Mouse (Mus musculus): ENCODE data around the gene Phpt1. TPM values are rescaled to one million over a fixed set of nuclear protein-coding genes. Genes with fewer than 3 reads are reported as not detected.

Phpt1 gene
- total RNA-seq, 2 experiments from 2014 or later = 43.0 to 44.8 TPM

GRCm38 (mm10) chr2:25526510-25527302, 48.3 kb downstream of the Phpt1 start:
- no peak for DNase-seq (ENCODE audit: low spot score in 2 of 2)

Other genes with a start within 250 kb of the Phpt1 start
- gene Man1b1, start 242.9 kb downstream of the Phpt1 start, total RNA-seq (2021) = 10 to 100 TPM; 36.5 to 40.2 TPM
- gene Dpp7, start 218.9 kb downstream of the Phpt1 start, total RNA-seq (2021) = 10 to 100 TPM in 1 of 2 experiments, 1 to 10 TPM in 1; 8.1 to 11.9 TPM
- 10 to 100 TPM; 11.2 to 14.3 TPM for gene Uap1l1, start 209.5 kb downstream of the Phpt1 start, total RNA-seq (2021)
- 1 to 10 TPM; 6.2 TPM for gene Sapcd2, start 202.9 kb downstream of the Phpt1 start, total RNA-seq (2021)
- 10 to 100 TPM; 35.1 to 42.0 TPM for gene Entpd2, start 179.3 kb downstream of the Phpt1 start, total RNA-seq (2021)
- gene Npdc1, start 175.9 kb downstream of the Phpt1 start, total RNA-seq (2021) = 10 to 100 TPM; 41.2 to 45.9 TPM
- gene Fut7, start 152.0 kb downstream of the Phpt1 start, total RNA-seq (2021) = under 1 TPM in 1 of 2 experiments, not detected in 1; 0.34 TPM
- 10 to 100 TPM; 12.7 to 13.8 TPM for gene Abca2, start 146.5 kb downstream of the Phpt1 start, total RNA-seq (2021)
- gene Clic3, start 118.4 kb downstream of the Phpt1 start, total RNA-seq (2021) = under 1 TPM in 1 of 2 experiments, not detected in 1; 0.34 TPM
- 10 to 100 TPM; 40.0 to 45.9 TPM for gene Paxx, start 114.1 kb downstream of the Phpt1 start, total RNA-seq (2021)
- 1 to 10 TPM; 2.9 to 3.9 TPM for gene Ptgds, start 105.2 kb downstream of the Phpt1 start, total RNA-seq (2021)
- gene Lcn12, start 81.3 kb downstream of the Phpt1 start, total RNA-seq (2021) = not detected
- 10 to 100 TPM; 62.5 to 71.4 TPM for gene Fbxw5, start 74.5 kb downstream of the Phpt1 start, total RNA-seq (2021)
- gene C8g, start 73.5 kb downstream of the Phpt1 start, total RNA-seq (2021) = 1 to 10 TPM in 1 of 2 experiments, under 1 TPM in 1; 0.74 to 1.2 TPM
- 10 to 100 TPM; 15.7 to 16.5 TPM for gene Traf2, start 28.3 kb downstream of the Phpt1 start, total RNA-seq (2021)
- gene Edf1, start 17.4 kb downstream of the Phpt1 start, total RNA-seq (2021) = 100 to 1,000 TPM; 173 to 196 TPM
- gene Mamdc4, start 379 bp downstream of the Phpt1 start, total RNA-seq (2021) = 1 to 10 TPM; 2.3 to 2.5 TPM
- under 1 TPM; 0.07 to 0.08 TPM for gene Ajm1, start 6.5 kb upstream of the Phpt1 start, total RNA-seq (2021)
- 10 to 100 TPM; 59.3 to 65.0 TPM for gene Rabl6, start 33.3 kb upstream of the Phpt1 start, total RNA-seq (2021)
- gene Ccdc183, start 42.5 kb upstream of the Phpt1 start, total RNA-seq (2021) = not detected
- gene Tmem141, start 46.8 kb upstream of the Phpt1 start, total RNA-seq (2021) = 10 to 100 TPM; 11.7 to 18.6 TPM
- 10 to 100 TPM in 1 of 2 experiments, 1 to 10 TPM in 1; 9.7 to 14.3 TPM for gene Fcna, start 52.8 kb upstream of the Phpt1 start, total RNA-seq (2021)
- 1 to 10 TPM; 1.2 to 2.5 TPM for gene Lcn8, start 77.9 kb upstream of the Phpt1 start, total RNA-seq (2021)
- not detected for gene Lcn5, start 82.7 kb upstream of the Phpt1 start, total RNA-seq (2021)
- gene Lcn6, start 101.6 kb upstream of the Phpt1 start, total RNA-seq (2021) = not detected
- gene Lcn10, start 107.5 kb upstream of the Phpt1 start, total RNA-seq (2021) = not detected
- gene Obp2a, start 124.8 kb upstream of the Phpt1 start, total RNA-seq (2021) = not detected
- 10 to 100 TPM; 21.5 to 25.6 TPM for gene Bmyc, start 131.5 kb upstream of the Phpt1 start, total RNA-seq (2021)
- gene Obp2b, start 161.8 kb upstream of the Phpt1 start, total RNA-seq (2021) = not detected
- gene Lcn3, start 190.3 kb upstream of the Phpt1 start, total RNA-seq (2021) = not detected
- gene Lcn11, start 201.8 kb upstream of the Phpt1 start, total RNA-seq (2021) = not detected
- not detected for gene Gm13539, start 207.0 kb upstream of the Phpt1 start, total RNA-seq (2021)
- gene Glt6d1, start 240.6 kb upstream of the Phpt1 start, total RNA-seq (2021) = not detected
- gene Lcn9, start 247.9 kb upstream of the Phpt1 start, total RNA-seq (2021) = not detected